Mouse (Mus musculus) NIH3T3 (cell line): ENCODE measurements around the gene Inha.

Experiments
- DNase-seq: peaks from one replicate; pipeline ENCODE4 v3.0.0-alpha.2; 2012; ENCODE audit warnings: low read depth

Inha gene

GRCm38 (mm10) chr1:75558388-75559178 is 51.7 kb downstream of the Inha start:
- no peak for DNase-seq

- peak; percentile 99 for DNase-seq
These were observed 52.5 kb downstream of the Inha start for GRCm38 (mm10) chr1:75559212-75559925.
